Mouse (Mus musculus): ENCODE measurements at regions not wholly inside any gene's neighbourhood (a gene's known extent, or its start where the extent isn't known, plus 50 kb on each side); places are given as distances from the start of the nearest gene placed in this dataset.

GRCm38 (mm10) chr6:116980349-116980995 lies 187.9 kb upstream of the Cxcl12 start:
- Histone ChIP-seq H3K36me3 (ENCODE audit: control insufficient read depth, insufficient read depth, low read length) (no peaks in the 10 kb centered on the region), H3K4me3 (replicated peaks; ENCODE audit: low read length) (no peak overlapping the region), H3K4me1 (ENCODE audit: control insufficient read depth, insufficient read depth, low read length) (peaks cover 6% of the 10 kb centered on the region), H3K27ac (ENCODE audit: low read length) (no peak overlapping the region), H3K9me3 (replicated peaks; ENCODE audit: control insufficient read depth, low read length) (no peaks in the 10 kb centered on the region), H3K9ac (ENCODE audit: low read length) (no peak overlapping the region), H3K4me2 (ENCODE audit: low read depth, low read length) (peak overlapping the region; percentile 7; the same call in 1 of the 2 replicates), H3K27me3 (ENCODE audit: control insufficient read depth, insufficient read depth, low read length) (no peaks in the 10 kb centered on the region)
- 10% methylated on average over 10 of the region's 10 CpGs for WGBS
- ATAC-seq (ENCODE audit: insufficient read depth, low FRiP score): peak; percentile 58

DNA sequence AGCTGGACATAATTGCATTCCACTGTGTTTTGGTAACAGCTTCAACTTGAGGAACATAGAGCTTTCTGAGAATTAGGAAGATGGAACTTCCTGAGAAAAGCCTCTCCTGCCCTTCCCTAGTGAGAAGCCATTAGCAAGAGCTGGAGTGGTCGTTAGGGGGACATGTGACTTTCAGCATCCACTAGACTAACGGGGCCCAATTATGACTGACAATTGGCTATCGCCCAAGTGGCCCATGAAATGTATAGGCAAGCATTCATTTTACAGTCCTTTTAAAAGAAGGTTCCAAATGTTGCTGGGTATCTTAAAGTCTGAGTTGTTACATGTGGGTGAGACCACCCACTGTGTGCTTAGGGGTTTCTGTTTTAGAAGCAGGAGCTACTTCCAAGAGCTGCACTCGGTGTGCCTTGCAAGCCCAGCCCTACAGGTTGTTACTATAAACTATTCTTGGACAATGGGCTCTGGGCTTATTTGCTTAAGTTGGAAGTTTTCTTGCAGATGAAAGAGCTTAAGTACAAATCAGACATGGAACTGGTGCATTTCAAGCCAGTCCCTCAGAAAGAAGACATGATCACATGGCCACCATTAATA lies 183.1 kb upstream of the Cxcl12 start:
- Histone ChIP-seq H3K4me1 (ENCODE audit: control insufficient read depth, insufficient read depth, low read length) (peaks cover 6% of the 10 kb centered on the region), H3K4me2 (ENCODE audit: low read depth, low read length) (no peak overlapping the region), H3K9ac (ENCODE audit: low read length) (no peak overlapping the region), H3K27me3 (ENCODE audit: control insufficient read depth, insufficient read depth, low read length) (no peaks in the 10 kb centered on the region), H3K36me3 (ENCODE audit: control insufficient read depth, insufficient read depth, low read length) (no peaks in the 10 kb centered on the region), H3K4me3 (replicated peaks; ENCODE audit: low read length) (no peak overlapping the region), H3K27ac (ENCODE audit: low read length) (no peak overlapping the region), H3K9me3 (replicated peaks; ENCODE audit: control insufficient read depth, low read length) (no peaks in the 10 kb centered on the region)
- ATAC-seq (ENCODE audit: insufficient read depth, low FRiP score): no peak
- 54% methylated on average over 4 of the region's 4 CpGs for WGBS

DNA sequence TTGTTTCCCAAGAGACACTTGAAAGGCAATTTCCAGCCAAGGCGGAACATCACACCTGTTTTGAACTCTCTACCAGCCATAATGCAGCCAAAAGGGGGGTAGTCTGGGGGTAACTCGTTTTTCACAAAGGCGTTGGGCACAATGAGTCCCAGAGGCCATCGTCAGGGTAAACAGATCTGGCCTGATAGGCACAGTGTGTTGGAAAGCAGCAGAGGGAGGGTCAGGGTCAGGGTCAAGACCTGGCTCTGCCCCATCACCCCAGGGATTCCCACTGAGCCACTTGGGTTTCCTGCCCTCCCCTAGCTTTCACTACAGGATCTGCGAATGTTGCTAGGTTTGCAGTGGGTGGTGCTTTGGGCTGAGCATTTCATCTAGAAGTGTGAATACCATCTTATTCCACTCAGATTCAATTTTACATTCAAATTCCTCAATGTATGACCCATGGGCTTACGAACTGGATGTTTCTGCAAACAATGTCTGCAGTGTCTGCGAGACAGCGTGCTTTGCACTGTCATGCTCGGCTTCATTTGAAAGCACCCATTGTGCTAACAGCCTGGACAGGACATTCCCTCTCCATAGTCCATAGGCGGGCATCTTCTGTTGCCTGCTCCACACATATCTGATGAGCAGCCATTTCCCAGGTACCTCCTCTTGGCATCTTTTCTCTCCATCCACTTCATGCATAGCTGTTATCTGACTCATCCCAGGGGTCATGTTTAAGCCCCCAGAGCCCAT lies 181.9 kb upstream of the Cxcl12 start:
- Histone ChIP-seq H3K9me3 (replicated peaks; ENCODE audit: control insufficient read depth, low read length) (no peaks in the 10 kb centered on the region), H3K27ac (ENCODE audit: low read length) (no peak overlapping the region), H3K4me2 (ENCODE audit: low read depth, low read length) (no peak overlapping the region), H3K27me3 (ENCODE audit: control insufficient read depth, insufficient read depth, low read length) (no peaks in the 10 kb centered on the region), H3K9ac (ENCODE audit: low read length) (no peak overlapping the region), H3K4me1 (ENCODE audit: control insufficient read depth, insufficient read depth, low read length) (no peaks in the 10 kb centered on the region), H3K36me3 (ENCODE audit: control insufficient read depth, insufficient read depth, low read length) (no peaks in the 10 kb centered on the region), H3K4me3 (replicated peaks; ENCODE audit: low read length) (no peak overlapping the region)
- WGBS: 51% methylated on average over 10 of the region's 10 CpGs
- ATAC-seq (ENCODE audit: insufficient read depth, low FRiP score): no peak

GRCm38 (mm10) chr6:116987243-116987642 lies 181.1 kb upstream of the Cxcl12 start:
- no peak overlapping the region for H3K27ac ChIP-seq (ENCODE audit: low read length)
- H3K36me3 ChIP-seq (ENCODE audit: control insufficient read depth, insufficient read depth, low read length): no peaks in the 10 kb centered on the region
- no peaks in the 10 kb centered on the region for H3K27me3 ChIP-seq (ENCODE audit: control insufficient read depth, insufficient read depth, low read length)
- no peak overlapping the region for H3K4me3 ChIP-seq (replicated peaks; ENCODE audit: low read length)
- no peak for ATAC-seq (ENCODE audit: insufficient read depth, low FRiP score)
- no peaks in the 10 kb centered on the region for H3K4me1 ChIP-seq (ENCODE audit: control insufficient read depth, insufficient read depth, low read length)
- H3K9me3 ChIP-seq (replicated peaks; ENCODE audit: control insufficient read depth, low read length): no peaks in the 10 kb centered on the region
- WGBS: 81% methylated on average over 5 of the region's 5 CpGs
- H3K9ac ChIP-seq (ENCODE audit: low read length): no peak overlapping the region
- no peak overlapping the region for H3K4me2 ChIP-seq (ENCODE audit: low read depth, low read length)

DNA sequence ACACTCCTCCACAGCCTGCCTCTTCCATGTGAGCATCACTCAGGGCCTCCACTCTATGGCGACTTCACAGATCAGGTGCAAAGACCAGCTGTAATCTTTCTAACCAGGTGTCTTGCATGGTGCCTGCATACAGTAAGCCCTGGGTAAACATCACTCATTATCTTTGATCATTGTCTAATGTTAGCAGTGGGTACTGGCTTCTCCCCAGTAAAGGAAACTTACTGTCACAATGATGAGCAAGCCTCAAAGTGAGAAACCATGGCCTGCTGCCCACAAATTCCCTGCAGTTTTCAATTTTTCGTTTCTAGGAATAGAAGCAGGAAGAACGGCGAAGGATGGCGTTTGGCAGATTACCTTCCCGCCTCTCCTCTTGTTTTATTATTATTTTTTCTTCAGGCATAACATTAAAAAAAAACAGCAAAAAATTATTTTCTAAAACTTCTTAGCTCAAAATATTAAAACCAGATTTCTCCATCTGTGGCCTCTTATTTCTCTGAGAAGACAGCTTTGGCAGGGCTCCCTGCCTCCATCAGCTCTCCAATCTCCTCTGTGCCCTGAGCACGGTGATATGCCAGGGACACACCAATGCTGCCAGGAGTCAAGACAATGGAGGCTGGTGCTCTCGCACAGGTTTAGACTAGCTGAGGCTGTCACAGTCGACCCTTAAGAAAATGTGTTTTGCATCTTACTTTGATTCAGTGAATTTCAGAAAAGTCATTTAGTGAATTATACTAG lies 169.2 kb upstream of the Cxcl12 start:
- H3K9ac ChIP-seq (ENCODE audit: low read length): no peak overlapping the region
- no peaks in the 10 kb centered on the region for H3K4me1 ChIP-seq (ENCODE audit: control insufficient read depth, insufficient read depth, low read length)
- no peaks in the 10 kb centered on the region for H3K9me3 ChIP-seq (replicated peaks; ENCODE audit: control insufficient read depth, low read length)
- 73% methylated on average over 9 of the region's 9 CpGs for WGBS
- ATAC-seq (ENCODE audit: insufficient read depth, low FRiP score): no peak
- no peak overlapping the region for H3K4me3 ChIP-seq (replicated peaks; ENCODE audit: low read length)
- no peaks in the 10 kb centered on the region for H3K27me3 ChIP-seq (ENCODE audit: control insufficient read depth, insufficient read depth, low read length)
- H3K4me2 ChIP-seq (ENCODE audit: low read depth, low read length): no peak overlapping the region
- no peak overlapping the region for H3K27ac ChIP-seq (ENCODE audit: low read length)
- no peaks in the 10 kb centered on the region for H3K36me3 ChIP-seq (ENCODE audit: control insufficient read depth, insufficient read depth, low read length)

- H3K4me3 ChIP-seq (replicated peaks; ENCODE audit: low read length): no peak overlapping the region
- no peaks in the 10 kb centered on the region for H3K9me3 ChIP-seq (replicated peaks; ENCODE audit: control insufficient read depth, low read length)
- no peaks in the 10 kb centered on the region for H3K4me1 ChIP-seq (ENCODE audit: control insufficient read depth, insufficient read depth, low read length)
- no peaks in the 10 kb centered on the region for H3K36me3 ChIP-seq (ENCODE audit: control insufficient read depth, insufficient read depth, low read length)
- no peak overlapping the region for H3K4me2 ChIP-seq (ENCODE audit: low read depth, low read length)
- 36% methylated on average over 4 of the region's 4 CpGs for WGBS
- no peak overlapping the region for H3K9ac ChIP-seq (ENCODE audit: low read length)
- no peak for ATAC-seq (ENCODE audit: insufficient read depth, low FRiP score)
- no peak overlapping the region for H3K27ac ChIP-seq (ENCODE audit: low read length)
- no peaks in the 10 kb centered on the region for H3K27me3 ChIP-seq (ENCODE audit: control insufficient read depth, insufficient read depth, low read length)
Observed at GRCm38 (mm10) chr6:116999940-117000339, 168.4 kb upstream of the Cxcl12 start.

- Histone ChIP-seq H3K4me2 (ENCODE audit: low read depth, low read length) (no peak overlapping the region), H3K27me3 (ENCODE audit: control insufficient read depth, insufficient read depth, low read length) (no peaks in the 10 kb centered on the region), H3K36me3 (ENCODE audit: control insufficient read depth, insufficient read depth, low read length) (no peaks in the 10 kb centered on the region), H3K9ac (ENCODE audit: low read length) (no peak overlapping the region), H3K9me3 (replicated peaks; ENCODE audit: control insufficient read depth, low read length) (no peaks in the 10 kb centered on the region), H3K4me1 (ENCODE audit: control insufficient read depth, insufficient read depth, low read length) (no peaks in the 10 kb centered on the region), H3K27ac (ENCODE audit: low read length) (no peak overlapping the region), H3K4me3 (replicated peaks; ENCODE audit: low read length) (no peak overlapping the region)
- ATAC-seq (ENCODE audit: insufficient read depth, low FRiP score): no peak
- 69% methylated on average over 7 of the region's 7 CpGs for WGBS
Observed at GRCm38 (mm10) chr6:117000951-117001725, 167.2 kb upstream of the Cxcl12 start.

GRCm38 (mm10) chr6:117012621-117013020 lies 155.7 kb upstream of the Cxcl12 start:
- no peaks in the 10 kb centered on the region; the same call in 1 of the 2 replicates for H3K9me3 ChIP-seq (replicated peaks; ENCODE audit: control insufficient read depth, low read length)
- H3K9ac ChIP-seq (ENCODE audit: low read length): no peak overlapping the region
- H3K27me3 ChIP-seq (ENCODE audit: control insufficient read depth, insufficient read depth, low read length): no peaks in the 10 kb centered on the region
- no peak overlapping the region for H3K4me3 ChIP-seq (replicated peaks; ENCODE audit: low read length)
- no peak overlapping the region for H3K27ac ChIP-seq (ENCODE audit: low read length)
- no peak overlapping the region for H3K4me2 ChIP-seq (ENCODE audit: low read depth, low read length)
- 79% methylated on average over 5 of the region's 5 CpGs for WGBS
- H3K36me3 ChIP-seq (ENCODE audit: control insufficient read depth, insufficient read depth, low read length): no peaks in the 10 kb centered on the region
- ATAC-seq (ENCODE audit: insufficient read depth, low FRiP score): no peak
- no peaks in the 10 kb centered on the region for H3K4me1 ChIP-seq (ENCODE audit: control insufficient read depth, insufficient read depth, low read length)
